Mouse (Mus musculus): ENCODE measurements around the gene Plcb3. TPM values are rescaled to one million over a fixed set of nuclear protein-coding genes. Genes with fewer than 3 reads are reported as not detected.
A peak's percentile ranks its signal among the peaks of the same experiment; 100 is the strongest.

The Plcb3 gene
- polyA plus RNA-seq, 1 experiment from 2014 or later = 138 TPM

GRCm38 (mm10) chr19:6969291-6969664, 7.0 kb downstream of the Plcb3 start:
- DNase-seq (ENCODE audit: low spot score) (no peak), ATAC-seq (replicated peaks; ENCODE audit: low FRiP score, low TSS enrichment, low read depth) (no peak)
- Histone ChIP-seq H3K4me3 (ENCODE audit: low read depth, low read length) (peak overlapping the region; percentile 72), H3K4me2 (ENCODE audit: low read length) (peak overlapping the region; percentile 60), H3K27ac (ENCODE audit: low read depth) (peak overlapping the region; percentile 69), H3K36me3 (ENCODE audit: control insufficient read depth, insufficient read depth, low read length) (peaks cover 25% of the 10 kb centered on the region), H3K9me3 (ENCODE audit: control insufficient read depth, low read length) (no peaks in the 10 kb centered on the region), H3K4me1 (replicated peaks; ENCODE audit: control insufficient read depth, insufficient read depth, low read length) (peaks cover 38% of the 10 kb centered on the region), H3K27me3 (replicated peaks; ENCODE audit: control insufficient read depth, insufficient read depth, low read length) (no peaks in the 10 kb centered on the region), H3K9ac (ENCODE audit: low read length) (peak overlapping the region; percentile 67)
- 2% methylated on average over 20 of the region's 20 CpGs for WGBS

GRCm38 (mm10) chr19:6968491-6969271, 7.6 kb downstream of the Plcb3 start:
- 7% methylated on average over 15 of the region's 15 CpGs for WGBS
- Histone ChIP-seq H3K4me2 (ENCODE audit: low read length) (peak overlapping the region; percentile 60), H3K9me3 (ENCODE audit: control insufficient read depth, low read length) (no peaks in the 10 kb centered on the region), H3K4me1 (replicated peaks; ENCODE audit: control insufficient read depth, insufficient read depth, low read length) (peaks cover 38% of the 10 kb centered on the region), H3K27me3 (replicated peaks; ENCODE audit: control insufficient read depth, insufficient read depth, low read length) (no peaks in the 10 kb centered on the region), H3K9ac (ENCODE audit: low read length) (peak overlapping the region; percentile 67), H3K4me3 (ENCODE audit: low read depth, low read length) (peak overlapping the region; percentile 72), H3K27ac (ENCODE audit: low read depth) (peak overlapping the region; percentile 69), H3K36me3 (ENCODE audit: control insufficient read depth, insufficient read depth, low read length) (peaks cover 31% of the 10 kb centered on the region)
- peak; percentile 81 for DNase-seq (ENCODE audit: low spot score)
- peak; percentile 45 for ATAC-seq (replicated peaks; ENCODE audit: low FRiP score, low TSS enrichment, low read depth)

GRCm38 (mm10) chr19:6956461-6956860, 19.8 kb downstream of the Plcb3 start:
- Histone ChIP-seq H3K9me3 (ENCODE audit: control insufficient read depth, low read length) (no peaks in the 10 kb centered on the region), H3K9ac (ENCODE audit: low read length) (no peak overlapping the region), H3K36me3 (ENCODE audit: control insufficient read depth, insufficient read depth, low read length) (peaks cover 88% of the 10 kb centered on the region), H3K4me2 (ENCODE audit: low read length) (no peak overlapping the region), H3K4me3 (ENCODE audit: low read depth, low read length) (no peak overlapping the region), H3K27me3 (replicated peaks; ENCODE audit: control insufficient read depth, insufficient read depth, low read length) (no peaks in the 10 kb centered on the region), H3K4me1 (replicated peaks; ENCODE audit: control insufficient read depth, insufficient read depth, low read length) (peaks cover 12% of the 10 kb centered on the region), H3K27ac (ENCODE audit: low read depth) (no peak overlapping the region)
- WGBS = 84% methylated on average over 10 of the region's 10 CpGs
- DNase-seq (ENCODE audit: low spot score) (no peak), ATAC-seq (replicated peaks; ENCODE audit: low FRiP score, low TSS enrichment, low read depth) (no peak)

GRCm38 (mm10) chr19:6955424-6955823, 20.8 kb downstream of the Plcb3 start:
- no peak overlapping the region for H3K4me3 ChIP-seq (ENCODE audit: low read depth, low read length)
- WGBS = 77% methylated on average over 7 of the region's 7 CpGs
- ATAC-seq (replicated peaks; ENCODE audit: low FRiP score, low TSS enrichment, low read depth) (no peak), DNase-seq (ENCODE audit: low spot score) (no peak)
- H3K9me3 ChIP-seq (ENCODE audit: control insufficient read depth, low read length) = no peaks in the 10 kb centered on the region
- no peak overlapping the region for H3K27ac ChIP-seq (ENCODE audit: low read depth)
- H3K36me3 ChIP-seq (ENCODE audit: control insufficient read depth, insufficient read depth, low read length) = peaks cover 77% of the 10 kb centered on the region
- no peak overlapping the region for H3K4me2 ChIP-seq (ENCODE audit: low read length)
- H3K9ac ChIP-seq (ENCODE audit: low read length) = no peak overlapping the region
- H3K27me3 ChIP-seq (replicated peaks; ENCODE audit: control insufficient read depth, insufficient read depth, low read length) = no peaks in the 10 kb centered on the region
- H3K4me1 ChIP-seq (replicated peaks; ENCODE audit: control insufficient read depth, insufficient read depth, low read length) = peaks cover 12% of the 10 kb centered on the region

- Histone ChIP-seq H3K9me3 (ENCODE audit: control insufficient read depth, low read length) (no peaks in the 10 kb centered on the region), H3K9ac (ENCODE audit: low read length) (no peak overlapping the region), H3K4me2 (ENCODE audit: low read length) (no peak overlapping the region), H3K27ac (ENCODE audit: low read depth) (no peak overlapping the region), H3K4me1 (replicated peaks; ENCODE audit: control insufficient read depth, insufficient read depth, low read length) (peaks cover 20% of the 10 kb centered on the region), H3K36me3 (ENCODE audit: control insufficient read depth, insufficient read depth, low read length) (peaks cover 64% of the 10 kb centered on the region), H3K4me3 (ENCODE audit: low read depth, low read length) (no peak overlapping the region), H3K27me3 (replicated peaks; ENCODE audit: control insufficient read depth, insufficient read depth, low read length) (no peaks in the 10 kb centered on the region)
- no peak for DNase-seq (ENCODE audit: low spot score)
- no peak for ATAC-seq (replicated peaks; ENCODE audit: low FRiP score, low TSS enrichment, low read depth)
- 49% methylated on average over 8 of the region's 9 CpGs for WGBS
These were observed 22.2 kb downstream of the Plcb3 start for GRCm38 (mm10) chr19:6954046-6954445.

- WGBS = 17% methylated on average over 3 of the region's 3 CpGs
- no peak for ATAC-seq (replicated peaks; ENCODE audit: low FRiP score, low TSS enrichment, low read depth)
These were observed 23.6 kb downstream of the Plcb3 start for GRCm38 (mm10) chr19:6952712-6953037.

GRCm38 (mm10) chr19:6951994-6952711, 24.1 kb downstream of the Plcb3 start:
- H3K4me1 ChIP-seq (replicated peaks; ENCODE audit: control insufficient read depth, insufficient read depth, low read length) = peaks cover 20% of the 10 kb centered on the region
- peak overlapping the region; percentile 92 for H3K27ac ChIP-seq (ENCODE audit: low read depth)
- peak overlapping the region; percentile 52 for H3K4me3 ChIP-seq (ENCODE audit: low read depth, low read length)
- DNase-seq (ENCODE audit: low spot score) (peak; percentile 86), ATAC-seq (replicated peaks; ENCODE audit: low FRiP score, low TSS enrichment, low read depth) (peak; percentile 33)
- WGBS = 2% methylated on average over 31 of the region's 31 CpGs
- peaks cover 45% of the 10 kb centered on the region for H3K36me3 ChIP-seq (ENCODE audit: control insufficient read depth, insufficient read depth, low read length)
- H3K9me3 ChIP-seq (ENCODE audit: control insufficient read depth, low read length) = no peaks in the 10 kb centered on the region
- peak overlapping the region; percentile 61 for H3K9ac ChIP-seq (ENCODE audit: low read length)
- peak overlapping the region; percentile 94 for H3K4me2 ChIP-seq (ENCODE audit: low read length)
- no peaks in the 10 kb centered on the region for H3K27me3 ChIP-seq (replicated peaks; ENCODE audit: control insufficient read depth, insufficient read depth, low read length)

More at GRCm38 (mm10) chr19:6952712-6953037, 23.6 kb downstream of the Plcb3 start:
- Histone ChIP-seq H3K9me3 (ENCODE audit: control insufficient read depth, low read length) (no peaks in the 10 kb centered on the region), H3K4me2 (ENCODE audit: low read length) (peak overlapping the region; percentile 94), H3K36me3 (ENCODE audit: control insufficient read depth, insufficient read depth, low read length) (peaks cover 50% of the 10 kb centered on the region), H3K9ac (ENCODE audit: low read length) (peak overlapping the region; percentile 61), H3K27me3 (replicated peaks; ENCODE audit: control insufficient read depth, insufficient read depth, low read length) (no peaks in the 10 kb centered on the region), H3K27ac (ENCODE audit: low read depth) (peak overlapping the region; percentile 92), H3K4me1 (replicated peaks; ENCODE audit: control insufficient read depth, insufficient read depth, low read length) (peaks cover 20% of the 10 kb centered on the region), H3K4me3 (ENCODE audit: low read depth, low read length) (peak overlapping the region; percentile 52; the same call in 1 of the 2 replicates)
- DNase-seq (ENCODE audit: low spot score) = no peak

GRCm38 (mm10) chr19:6951381-6951968, 24.8 kb downstream of the Plcb3 start:
- Histone ChIP-seq H3K36me3 (ENCODE audit: control insufficient read depth, insufficient read depth, low read length) (peaks cover 38% of the 10 kb centered on the region), H3K27me3 (replicated peaks; ENCODE audit: control insufficient read depth, insufficient read depth, low read length) (no peaks in the 10 kb centered on the region), H3K9me3 (ENCODE audit: control insufficient read depth, low read length) (no peaks in the 10 kb centered on the region), H3K27ac (ENCODE audit: low read depth) (peak overlapping the region; percentile 92), H3K4me2 (ENCODE audit: low read length) (peak overlapping the region; percentile 94), H3K4me3 (ENCODE audit: low read depth, low read length) (peak overlapping the region; percentile 52), H3K9ac (ENCODE audit: low read length) (peak overlapping the region; percentile 61), H3K4me1 (replicated peaks; ENCODE audit: control insufficient read depth, insufficient read depth, low read length) (peaks cover 20% of the 10 kb centered on the region)
- WGBS = under 1% methylated on average over 35 of the region's 35 CpGs
- DNase-seq (ENCODE audit: low spot score) (peak; percentile 91), ATAC-seq (replicated peaks; ENCODE audit: low FRiP score, low TSS enrichment, low read depth) (peak; percentile 82)
